Mouse (Mus musculus): ENCODE data around the gene Fndc1. TPM values are rescaled to one million over a fixed set of nuclear protein-coding genes. Genes with fewer than 3 reads are reported as not detected.

Fndc1 gene
- polyA plus RNA-seq (2014; fragmentation: Illumina TruSeq; extraction: RNeasy Lipid Tissue Mini Kit (QIAGEN cat#74804)): 1.3 TPM

DNA sequence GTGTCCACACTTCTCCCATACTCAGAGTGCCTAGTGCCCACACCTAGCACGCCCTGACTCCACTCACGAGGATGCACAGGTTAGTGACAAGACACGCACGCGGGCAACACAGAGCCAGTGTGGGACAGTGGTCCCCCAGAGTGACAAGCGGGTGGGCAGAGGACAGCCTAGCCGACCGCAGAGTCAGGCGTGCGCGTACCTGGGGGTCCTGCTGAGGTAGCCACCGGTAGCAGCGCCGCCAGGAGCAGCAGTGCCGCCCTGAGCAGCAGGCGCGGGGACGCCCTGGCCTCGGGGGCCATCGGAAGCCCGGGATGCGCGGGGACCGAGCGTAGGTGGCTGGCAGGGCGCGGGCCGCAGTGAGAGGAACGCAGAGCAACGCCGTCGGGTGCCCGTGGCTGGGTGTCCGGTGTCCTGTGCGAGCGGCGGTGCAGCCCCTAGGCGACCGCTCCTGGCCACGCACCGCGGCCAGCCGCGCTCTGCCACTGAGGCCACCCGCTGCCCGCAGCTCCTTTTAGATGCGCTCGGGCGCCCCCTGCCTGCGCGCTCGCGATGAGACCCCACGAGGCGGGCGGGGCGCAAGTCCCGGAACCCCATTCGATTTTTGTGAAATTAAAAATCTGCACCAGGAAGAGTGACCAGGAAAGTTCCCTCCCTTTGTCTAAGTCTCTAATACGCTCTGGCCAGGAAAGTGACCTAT lies at the start of gene Fndc1:
Gene Fndc1 (minus strand): TSS at position 484 of the 697 bp plus-strand sequence.

Other genes starting within 250 kb of the Fndc1 start
- gene Tagap, start 98.7 kb upstream of the Fndc1 start, polyA plus RNA-seq (2014; fragmentation: Illumina TruSeq; extraction: RNeasy Lipid Tissue Mini Kit (QIAGEN cat#74804)): 10.6 TPM
- 33.1 TPM for gene Rsph3a, start 118.3 kb upstream of the Fndc1 start, polyA plus RNA-seq (2014; fragmentation: Illumina TruSeq; extraction: RNeasy Lipid Tissue Mini Kit (QIAGEN cat#74804))

Data from ovary, adult 10 weeks (tissue).